Mouse (Mus musculus) liver, postnatal 0 days (tissue): ENCODE measurements around the gene Npm1. TPM values are rescaled to one million over a fixed set of nuclear protein-coding genes. Genes with fewer than 3 reads are reported as not detected.
A peak's percentile ranks its signal among the peaks of the same experiment; 100 is the strongest.

Experiments used
- ATAC-seq: fragments of 200-750 bp; cut with Nextera tagmentation; 2 replicates; pipeline ENCODE4 v1.8.0; 2017; ENCODE audit warnings: mild to moderate bottlenecking, moderate library complexity
- DNase-seq: peaks from one replicate; pipeline ENCODE4 v3.0.0-alpha.2; 2016
- H3K27ac ChIP-seq: fragments of 300-500 bp; sonication (generic); 2 replicates; pipeline ENCODE4 v1.5.1; 2014; ENCODE audit warnings: antibody characterized with exemption, moderate library complexity, mild to moderate bottlenecking, low read depth
- H3K27me3 ChIP-seq: fragments of 300-500 bp; sonication (generic); 2 replicates; pipeline ENCODE4 v1.6.1; 2014; ENCODE audit warnings: low read length, control low read depth, mixed read lengths; ENCODE audit not compliant: insufficient read depth
- H3K36me3 ChIP-seq: fragments of 300-500 bp; sonication (generic); replicated peaks from 2 replicates; pipeline ENCODE4 v1.6.1; 2014; ENCODE audit warnings: mild to moderate bottlenecking, control low read depth, low read length, moderate library complexity, mixed read lengths; ENCODE audit not compliant: insufficient read depth
- H3K4me1 ChIP-seq: fragments of 300-500 bp; sonication (generic); 2 replicates; pipeline ENCODE4 v1.6.1; 2014; ENCODE audit warnings: antibody characterized with exemption, mild to moderate bottlenecking, control low read depth; ENCODE audit not compliant: insufficient read depth
- H3K4me2 ChIP-seq: fragments of 300-500 bp; sonication (generic); 2 replicates; pipeline ENCODE4 v1.6.1; 2014; ENCODE audit warnings: low read depth, mild to moderate bottlenecking, low read length, moderate library complexity, mixed read lengths
- H3K4me3 ChIP-seq: fragments of 300-500 bp; sonication (generic); 2 replicates; pipeline ENCODE4 v1.5.1; 2014; ENCODE audit warnings: low read depth, low read length
- H3K9ac ChIP-seq: fragments of 300-500 bp; sonication (generic); replicated peaks from 2 replicates; pipeline ENCODE4 v1.6.1; 2014; ENCODE audit warnings: mild to moderate bottlenecking, moderate library complexity
- H3K9me3 ChIP-seq: fragments of 300-500 bp; sonication (generic); 2 replicates; pipeline ENCODE4 v1.6.1; 2016; ENCODE audit warnings: mild to moderate bottlenecking, control low read depth, low read length, mixed read lengths
- CTCF ChIP-seq: sonication (generic); IDR thresholded peaks from 2 replicates; pipeline ENCODE4 v1.5.1; 2016; ENCODE audit warnings: antibody characterized with exemption, low read depth
- EP300 ChIP-seq: IDR thresholded peaks from 2 replicates; pipeline ENCODE4 v1.6.1; 2016; ENCODE audit warnings: antibody characterized with exemption, low read depth, mild to moderate bottlenecking
- WGBS: fragments of 180-500 bp; shearing (Covaris S2); extraction: QIAGEN DNeasy Blood & Tissue Kit; methylation state at CpG from one replicate; pipeline ENCODE4 v1.1.7; 2014; ENCODE audit not compliant: insufficient replicate concordance; 5-methylcytosine and 5-hydroxymethylcytosine counted together
- polyA plus RNA-seq: library from polyadenylated mRNA; unstranded; fragments of >200 nt; fragmentation: Nextera tagmentation; extraction: Ambion mirVana; gene quantifications from 2 replicates; pipeline ENCODE4 v1.2.1, GENCODE M21; 2015

Gene Npm1
- polyA plus RNA-seq, 1 experiment from 2014 or later = 321 TPM

- WGBS = 4% methylated on average over 12 of the region's 12 CpGs
Observed at GRCm38 (mm10) chr11:33193695-33194094, 30.7 kb upstream of the Npm1 start.

GRCm38 (mm10) chr11:33181804-33182203 is 18.8 kb upstream of the Npm1 start:
- H3K27me3 ChIP-seq = peaks cover 24% of the 10 kb centered on the region
- no peak for DNase-seq
- no peak overlapping the region for H3K4me2 ChIP-seq
- H3K4me1 ChIP-seq = no peaks in the 10 kb centered on the region
- no peak overlapping the region for H3K4me3 ChIP-seq
- ATAC-seq = no peak
- H3K9me3 ChIP-seq = no peaks in the 10 kb centered on the region
- H3K9ac ChIP-seq = no peak overlapping the region
- no peak for TF ChIP-seq CTCF
- no peak for TF ChIP-seq EP300
- no peak overlapping the region for H3K27ac ChIP-seq
- H3K36me3 ChIP-seq = no peaks in the 10 kb centered on the region
- 70% methylated on average over 3 of the region's 3 CpGs for WGBS

More at GRCm38 (mm10) chr11:33193695-33194094, 30.7 kb upstream of the Npm1 start:
- Histone ChIP-seq H3K36me3 (no peaks in the 10 kb centered on the region), H3K9ac (no peak overlapping the region), H3K27me3 (peaks cover 64% of the 10 kb centered on the region), H3K4me3 (no peak overlapping the region), H3K27ac (no peak overlapping the region), H3K9me3 (no peaks in the 10 kb centered on the region), H3K4me2 (no peak overlapping the region), H3K4me1 (no peaks in the 10 kb centered on the region)
- DNase-seq = no peak
- TF ChIP-seq EP300 (no peak), CTCF (no peak)
- ATAC-seq = no peak

GRCm38 (mm10) chr11:33180701-33181116 is 17.7 kb upstream of the Npm1 start:
- H3K4me1 ChIP-seq = no peaks in the 10 kb centered on the region
- DNase-seq (no peak), ATAC-seq (no peak)
- H3K9ac ChIP-seq = no peak overlapping the region
- H3K4me2 ChIP-seq = no peak overlapping the region
- H3K4me3 ChIP-seq = no peak overlapping the region
- peaks cover 25% of the 10 kb centered on the region for H3K27me3 ChIP-seq
- no peaks in the 10 kb centered on the region for H3K36me3 ChIP-seq
- H3K9me3 ChIP-seq = no peaks in the 10 kb centered on the region
- no peak overlapping the region for H3K27ac ChIP-seq
- WGBS = 5% methylated on average over 18 of the region's 18 CpGs
- TF ChIP-seq CTCF (no peak), EP300 (no peak)

- Histone ChIP-seq H3K36me3 (no peaks in the 10 kb centered on the region), H3K27ac (no peak overlapping the region), H3K9me3 (no peaks in the 10 kb centered on the region), H3K4me2 (no peak overlapping the region), H3K9ac (no peak overlapping the region), H3K4me1 (no peaks in the 10 kb centered on the region), H3K4me3 (no peak overlapping the region), H3K27me3 (peaks cover 25% of the 10 kb centered on the region)
- ATAC-seq = no peak
- WGBS = 50% methylated on average over 1 of the region's 1 CpGs
- DNase-seq = no peak
- TF ChIP-seq CTCF (no peak), EP300 (no peak)
Observed at GRCm38 (mm10) chr11:33179802-33180201, 16.8 kb upstream of the Npm1 start.

GRCm38 (mm10) chr11:33176525-33177245 is 13.7 kb upstream of the Npm1 start:
- Histone ChIP-seq H3K4me1 (no peaks in the 10 kb centered on the region), H3K9me3 (no peaks in the 10 kb centered on the region), H3K27me3 (peaks cover 25% of the 10 kb centered on the region), H3K9ac (no peak overlapping the region), H3K27ac (no peak overlapping the region), H3K4me3 (no peak overlapping the region), H3K4me2 (no peak overlapping the region), H3K36me3 (no peaks in the 10 kb centered on the region)
- no peak for ATAC-seq
- TF ChIP-seq EP300 = no peak
- peak; percentile 82 for TF ChIP-seq CTCF
- WGBS = 33% methylated on average over 20 of the region's 20 CpGs
- DNase-seq = no peak

- no peak for TF ChIP-seq CTCF
- TF ChIP-seq EP300 = no peak
- DNase-seq (no peak), ATAC-seq (no peak)
- Histone ChIP-seq H3K27me3 (peaks cover 18% of the 10 kb centered on the region), H3K4me2 (no peak overlapping the region), H3K36me3 (no peaks in the 10 kb centered on the region), H3K27ac (no peak overlapping the region), H3K9me3 (no peaks in the 10 kb centered on the region), H3K9ac (no peak overlapping the region), H3K4me1 (no peaks in the 10 kb centered on the region), H3K4me3 (no peak overlapping the region)
- WGBS = 60% methylated on average over 3 of the region's 3 CpGs
Observed at GRCm38 (mm10) chr11:33175768-33176167, 12.8 kb upstream of the Npm1 start.
